Mouse (Mus musculus): Measurements from ENCODE around the gene Sipa1l3. TPM values are rescaled to one million over a fixed set of nuclear protein-coding genes. Genes with fewer than 3 reads are reported as not detected.

Gene Sipa1l3
- total and polyA plus RNA-seq, 3 experiments, result 8.9 to 10.7 (median 9.1) TPM

DNA sequence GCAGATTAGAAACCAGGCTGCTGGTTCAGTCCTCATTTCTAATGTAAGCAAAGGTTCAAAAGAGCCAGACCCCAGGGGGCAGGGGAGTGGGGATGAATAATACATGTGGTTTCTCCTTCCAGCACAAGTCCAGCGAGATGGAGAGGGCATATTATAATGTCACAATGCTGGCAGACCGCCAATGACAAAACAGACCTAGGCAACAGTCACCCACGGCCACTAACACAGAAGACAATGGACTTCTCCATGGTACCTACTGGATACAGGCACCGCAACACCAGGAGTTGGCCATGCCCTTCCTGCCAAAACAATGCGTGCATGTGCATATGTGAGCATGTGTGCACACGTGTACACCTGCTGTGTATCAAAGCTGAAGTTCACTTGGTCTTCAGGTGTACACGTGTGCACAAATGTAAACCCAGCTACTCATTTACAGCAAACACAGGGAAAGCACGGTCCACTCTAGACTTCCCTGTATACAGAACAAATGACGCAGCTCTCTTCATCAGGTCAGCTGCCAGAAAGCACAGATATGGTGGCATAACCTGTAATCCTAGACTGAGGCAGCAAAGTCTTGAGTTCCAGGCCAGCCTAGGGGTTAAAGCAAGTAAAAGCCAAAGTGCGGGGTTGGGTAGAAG is 21.4 kb downstream of the Sipa1l3 start:
- no peak overlapping the region for H3K9ac ChIP-seq (ENCODE audit: low read depth, low read length)
- H3K79me2 ChIP-seq (replicated peaks; ENCODE audit: control insufficient read depth, insufficient read depth, low read length), result no peaks in the 10 kb centered on the region
- H3K4me3 ChIP-seq, result no peak overlapping the region
- intact Hi-C loops (cut with DNase I), result no loop called here
- whole genome bisulfite sequencing, result 72% methylated on average over 10 of the region's 10 CpGs
- no peaks in the 10 kb centered on the region for H3K36me3 ChIP-seq (ENCODE audit: control insufficient read depth, insufficient read depth, low read length)
- H3K27ac ChIP-seq, result no peak overlapping the region
- TF ChIP-seq CTCF (IDR thresholded peaks at IDR 0.05), result no peak
- no peak for TF ChIP-seq POLR2A (IDR thresholded peaks at IDR 0.05; ENCODE audit: insufficient read depth, low read depth, low read length)
- no peak for TF ChIP-seq EP300 (IDR thresholded peaks at IDR 0.05; ENCODE audit: insufficient read depth, low read depth, low read length)
- peaks cover 2% of the 10 kb centered on the region for H3K4me1 ChIP-seq (ENCODE audit: control insufficient read depth, insufficient read depth, low read length)
- no peak for DNase-seq
- H3K27me3 ChIP-seq (ENCODE audit: control insufficient read depth, insufficient read depth, low read length), result no peaks in the 10 kb centered on the region

DNA sequence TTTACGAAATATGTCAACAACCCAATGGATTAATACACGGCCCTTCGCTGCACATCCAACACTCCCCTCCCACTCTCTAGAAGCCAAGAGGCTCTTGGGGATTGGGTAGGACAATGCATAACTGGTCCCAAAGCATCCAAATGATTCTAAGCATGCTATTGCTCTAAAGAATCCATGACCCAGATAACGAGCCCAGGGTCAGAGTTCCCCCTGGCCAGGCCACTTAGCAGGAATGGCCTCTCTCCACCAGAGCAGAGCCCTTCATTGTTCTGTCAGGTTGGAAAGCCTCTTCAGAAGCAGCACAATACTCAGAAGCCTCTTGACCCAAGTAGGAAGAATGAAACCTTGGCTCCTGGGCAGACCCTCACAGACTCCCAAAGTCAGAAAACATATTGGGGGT is 22.1 kb downstream of the Sipa1l3 start:
- Histone ChIP-seq H3K27me3 (ENCODE audit: control insufficient read depth, insufficient read depth, low read length) (no peaks in the 10 kb centered on the region), H3K36me3 (ENCODE audit: control insufficient read depth, insufficient read depth, low read length) (no peaks in the 10 kb centered on the region), H3K4me1 (ENCODE audit: control insufficient read depth, insufficient read depth, low read length) (peaks cover 2% of the 10 kb centered on the region), H3K79me2 (replicated peaks; ENCODE audit: control insufficient read depth, insufficient read depth, low read length) (no peaks in the 10 kb centered on the region), H3K4me3 (no peak overlapping the region), H3K9ac (ENCODE audit: low read depth, low read length) (no peak overlapping the region), H3K27ac (no peak overlapping the region)
- WGBS, result 82% methylated on average over 4 of the region's 4 CpGs
- no peak for DNase-seq
- intact Hi-C loops (cut with DNase I), result no loop called here
- TF ChIP-seq CTCF (IDR thresholded peaks at IDR 0.05) (no peak), EP300 (IDR thresholded peaks at IDR 0.05; ENCODE audit: insufficient read depth, low read depth, low read length) (no peak), POLR2A (IDR thresholded peaks at IDR 0.05; ENCODE audit: insufficient read depth, low read depth, low read length) (no peak)

DNA sequence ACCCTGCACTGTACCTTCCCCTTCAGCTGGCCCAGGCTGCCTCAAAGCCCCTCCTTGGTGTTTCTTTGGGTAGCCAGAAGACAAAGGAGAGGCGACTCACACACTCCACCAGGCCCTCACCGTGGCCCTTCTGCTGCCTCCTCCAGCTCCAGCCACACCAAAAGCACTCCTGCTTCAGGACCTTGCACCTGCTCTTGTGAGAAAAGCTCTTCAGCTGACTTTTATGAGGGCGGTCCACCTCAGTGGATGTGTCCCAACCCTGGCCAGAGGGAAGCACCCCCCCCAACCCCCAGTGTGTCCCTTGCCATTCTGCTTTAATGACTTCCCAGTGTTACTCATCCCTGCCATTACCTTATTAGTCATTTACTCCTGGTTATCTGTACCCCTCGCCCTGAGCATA is 22.6 kb downstream of the Sipa1l3 start:
- WGBS, result 89% methylated on average over 4 of the region's 4 CpGs
- Histone ChIP-seq H3K4me3 (no peak overlapping the region), H3K9ac (ENCODE audit: low read depth, low read length) (no peak overlapping the region), H3K79me2 (replicated peaks; ENCODE audit: control insufficient read depth, insufficient read depth, low read length) (no peaks in the 10 kb centered on the region), H3K36me3 (ENCODE audit: control insufficient read depth, insufficient read depth, low read length) (no peaks in the 10 kb centered on the region), H3K4me1 (ENCODE audit: control insufficient read depth, insufficient read depth, low read length) (peaks cover 3% of the 10 kb centered on the region), H3K27ac (no peak overlapping the region), H3K27me3 (ENCODE audit: control insufficient read depth, insufficient read depth, low read length) (no peaks in the 10 kb centered on the region)
- no peak for DNase-seq
- intact Hi-C loops (cut with DNase I), result no loop called here
- TF ChIP-seq EP300 (IDR thresholded peaks at IDR 0.05; ENCODE audit: insufficient read depth, low read depth, low read length) (no peak), POLR2A (IDR thresholded peaks at IDR 0.05; ENCODE audit: insufficient read depth, low read depth, low read length) (no peak), CTCF (IDR thresholded peaks at IDR 0.05) (no peak)

DNA sequence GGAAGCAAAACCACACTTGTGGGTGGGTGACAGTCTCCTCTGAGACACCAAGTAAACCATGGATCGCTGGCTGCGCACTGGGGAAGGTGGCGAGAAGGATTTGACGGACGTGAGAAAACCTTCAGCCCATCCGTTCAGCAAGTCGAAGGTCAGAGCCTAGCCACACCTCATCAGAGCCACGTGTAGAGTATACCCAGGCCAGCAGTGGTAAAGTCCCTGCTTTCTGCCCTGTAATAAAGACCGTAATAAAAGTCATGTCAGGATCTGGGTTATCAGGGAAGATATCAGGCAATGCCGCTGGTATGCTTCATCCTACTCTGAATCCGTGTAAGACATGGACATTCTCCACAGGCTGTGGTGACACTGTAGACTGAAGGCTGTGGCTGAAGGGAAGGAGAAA is 23.6 kb downstream of the Sipa1l3 start:
- intact Hi-C loops (cut with DNase I), result no loop called here
- no peaks in the 10 kb centered on the region for H3K27me3 ChIP-seq (ENCODE audit: control insufficient read depth, insufficient read depth, low read length)
- peaks cover 3% of the 10 kb centered on the region for H3K4me1 ChIP-seq (ENCODE audit: control insufficient read depth, insufficient read depth, low read length)
- H3K36me3 ChIP-seq (ENCODE audit: control insufficient read depth, insufficient read depth, low read length), result no peaks in the 10 kb centered on the region
- TF ChIP-seq POLR2A (IDR thresholded peaks at IDR 0.05; ENCODE audit: insufficient read depth, low read depth, low read length) (no peak), EP300 (IDR thresholded peaks at IDR 0.05; ENCODE audit: insufficient read depth, low read depth, low read length) (no peak)
- H3K9ac ChIP-seq (ENCODE audit: low read depth, low read length), result no peak overlapping the region
- no peak overlapping the region for H3K27ac ChIP-seq
- no peak for DNase-seq
- WGBS, result 93% methylated on average over 11 of the region's 11 CpGs
- no peak overlapping the region for H3K4me3 ChIP-seq
- no peaks in the 10 kb centered on the region; the same call in 1 of the 2 replicates for H3K79me2 ChIP-seq (replicated peaks; ENCODE audit: control insufficient read depth, insufficient read depth, low read length)

DNA sequence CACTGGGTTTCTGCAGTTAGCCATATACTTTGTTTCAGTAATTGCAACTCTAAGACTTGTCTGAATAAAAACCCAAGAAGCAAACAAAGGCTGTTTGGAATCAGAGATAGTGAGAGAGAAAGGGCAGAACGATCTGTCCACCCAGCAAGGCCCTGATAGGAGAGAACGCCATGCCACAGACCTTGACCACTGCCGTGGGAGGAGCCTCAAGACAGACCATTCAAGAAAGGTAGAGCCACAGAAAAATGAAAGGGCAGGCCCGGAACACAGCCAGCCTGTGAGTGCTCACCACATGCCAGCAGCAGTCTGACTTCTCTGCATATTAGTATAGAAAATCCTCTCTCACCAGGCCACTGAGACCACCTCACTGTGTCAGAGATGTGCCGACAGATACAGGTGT is 24.4 kb downstream of the Sipa1l3 start:
- DNase-seq, result no peak
- TF ChIP-seq POLR2A (IDR thresholded peaks at IDR 0.05; ENCODE audit: insufficient read depth, low read depth, low read length) (no peak), CTCF (IDR thresholded peaks at IDR 0.05) (no peak), EP300 (IDR thresholded peaks at IDR 0.05; ENCODE audit: insufficient read depth, low read depth, low read length) (no peak)
- Histone ChIP-seq H3K27ac (no peak overlapping the region), H3K79me2 (replicated peaks; ENCODE audit: control insufficient read depth, insufficient read depth, low read length) (no peaks in the 10 kb centered on the region; the same call in 1 of the 2 replicates), H3K36me3 (ENCODE audit: control insufficient read depth, insufficient read depth, low read length) (no peaks in the 10 kb centered on the region), H3K4me1 (ENCODE audit: control insufficient read depth, insufficient read depth, low read length) (peaks cover 3% of the 10 kb centered on the region), H3K27me3 (ENCODE audit: control insufficient read depth, insufficient read depth, low read length) (no peaks in the 10 kb centered on the region), H3K4me3 (no peak overlapping the region), H3K9ac (ENCODE audit: low read depth, low read length) (no peak overlapping the region)
- intact Hi-C loops (cut with DNase I), result no loop called here
- WGBS, result 87% methylated on average over 5 of the region's 5 CpGs

DNA sequence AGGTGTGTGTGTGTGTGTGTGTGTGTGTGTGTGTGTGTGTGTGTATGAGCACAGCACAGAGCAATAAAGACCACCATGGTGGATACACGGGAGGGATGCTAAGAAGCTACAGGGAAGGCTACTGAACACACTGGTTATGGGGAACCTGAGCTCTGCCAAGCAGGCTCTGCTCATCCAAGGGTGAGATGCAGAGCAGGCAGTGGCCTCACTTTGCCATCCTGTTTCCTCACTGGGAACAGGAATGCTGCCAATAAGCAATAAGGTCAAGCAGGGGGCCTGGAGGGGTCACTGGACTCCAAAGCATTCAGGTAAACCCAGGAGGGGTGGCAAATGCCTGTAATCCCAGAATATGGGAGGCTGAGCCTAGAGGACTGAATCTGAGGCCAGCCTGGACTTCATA is 25.4 kb downstream of the Sipa1l3 start:
- no peak for TF ChIP-seq POLR2A (IDR thresholded peaks at IDR 0.05; ENCODE audit: insufficient read depth, low read depth, low read length)
- intact Hi-C loops (cut with DNase I), result no loop called here
- no peak overlapping the region for H3K9ac ChIP-seq (ENCODE audit: low read depth, low read length)

More for the DNA sequence above, 25.4 kb downstream of the Sipa1l3 start:
- no peaks in the 10 kb centered on the region for H3K36me3 ChIP-seq (ENCODE audit: control insufficient read depth, insufficient read depth, low read length)
- peaks cover 3% of the 10 kb centered on the region for H3K4me1 ChIP-seq (ENCODE audit: control insufficient read depth, insufficient read depth, low read length)
- H3K79me2 ChIP-seq (replicated peaks; ENCODE audit: control insufficient read depth, insufficient read depth, low read length), result peaks cover 2% of the 10 kb centered on the region; the same call in 1 of the 2 replicates
- no peak for DNase-seq
- no peak overlapping the region for H3K4me3 ChIP-seq
- H3K27ac ChIP-seq, result no peak overlapping the region
- WGBS, result 91% methylated on average over 1 of the region's 1 CpGs
- no peaks in the 10 kb centered on the region for H3K27me3 ChIP-seq (ENCODE audit: control insufficient read depth, insufficient read depth, low read length)

All from heart, adult 2 months (tissue).